Mouse (Mus musculus) liver, postnatal 0 days (tissue): ENCODE data around the gene Ppm1e.

Experiments
- CTCF ChIP-seq: sonication (generic); IDR thresholded peaks from 2 replicates; pipeline ENCODE4 v1.5.1; 2016; ENCODE audit warnings: antibody characterized with exemption, low read depth
- EP300 ChIP-seq: IDR thresholded peaks from 2 replicates; pipeline ENCODE4 v1.6.1; 2016; ENCODE audit warnings: antibody characterized with exemption, low read depth, mild to moderate bottlenecking

DNA sequence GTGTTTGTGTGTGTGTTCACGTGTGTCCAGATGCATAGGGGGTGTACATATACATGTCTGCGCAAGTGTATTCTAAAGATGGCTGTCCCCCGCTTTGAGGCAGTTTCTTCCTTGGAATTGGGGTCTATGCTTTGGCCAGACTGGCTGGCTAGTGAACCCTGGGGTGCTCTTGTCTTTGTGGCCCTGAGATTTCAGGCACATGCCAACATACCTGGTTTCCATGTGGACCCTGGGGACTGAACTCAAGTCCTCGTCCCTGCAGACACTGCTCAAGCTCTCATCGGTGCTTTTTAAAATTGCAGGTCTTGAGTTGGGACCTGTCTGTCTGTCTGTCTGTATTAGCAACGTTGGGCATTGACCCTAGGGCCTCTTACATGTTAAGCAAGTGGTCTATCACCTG lies 105.5 kb downstream of the Ppm1e start:
- no peak for TF ChIP-seq CTCF
- no peak for TF ChIP-seq EP300
